Mouse (Mus musculus): ENCODE results near the gene Tab2. TPM values are rescaled to one million over a fixed set of nuclear protein-coding genes. Genes with fewer than 3 reads are reported as not detected.

Tab2 gene
- polyA plus RNA-seq, 1 experiment, result 39.3 TPM

- peak; percentile 30 to 49 for DNase-seq
- WGBS, result 23% methylated on average over 50 of the region's 50 CpGs
- TF ChIP-seq POLR2A (IDR thresholded peaks at IDR 0.05; ENCODE audit: borderline replicate concordance, insufficient read depth, low read length) (no peak), CTCF (IDR thresholded peaks at IDR 0.05; ENCODE audit: borderline replicate concordance, insufficient read depth, low read depth, low read length) (no peak)
- Histone ChIP-seq H3K4me1 (ENCODE audit: control insufficient read depth, insufficient read depth, low read length) (no peaks in the 10 kb centered on the region), H3K27me3 (ENCODE audit: control insufficient read depth, insufficient read depth, low read length) (no peaks in the 10 kb centered on the region; the same call in 1 of the 2 replicates), H3K27ac (ENCODE audit: insufficient read depth, low read length) (no peak overlapping the region), H3K4me3 (replicated peaks; ENCODE audit: insufficient read depth, low read depth, low read length) (peak overlapping the region; percentile 16)
These were observed 89.0 kb downstream of the Tab2 start for GRCm38 (mm10) chr10:7866762-7867665.

GRCm38 (mm10) chr10:7864806-7865205 lies 91.2 kb downstream of the Tab2 start:
- H3K27me3 ChIP-seq (ENCODE audit: control insufficient read depth, insufficient read depth, low read length), result no peaks in the 10 kb centered on the region; the same call in 1 of the 2 replicates
- no peak for TF ChIP-seq CTCF (IDR thresholded peaks at IDR 0.05; ENCODE audit: borderline replicate concordance, insufficient read depth, low read depth, low read length)
- no peak for TF ChIP-seq POLR2A (IDR thresholded peaks at IDR 0.05; ENCODE audit: borderline replicate concordance, insufficient read depth, low read length)
- no peaks in the 10 kb centered on the region for H3K4me1 ChIP-seq (ENCODE audit: control insufficient read depth, insufficient read depth, low read length)
- H3K27ac ChIP-seq (ENCODE audit: insufficient read depth, low read length), result no peak overlapping the region
- no peak for DNase-seq
- no peak overlapping the region for H3K4me3 ChIP-seq (replicated peaks; ENCODE audit: insufficient read depth, low read depth, low read length)
- 29% methylated on average over 3 of the region's 3 CpGs for WGBS

- H3K27me3 ChIP-seq (ENCODE audit: control insufficient read depth, insufficient read depth, low read length), result no peaks in the 10 kb centered on the region; the same call in 1 of the 2 replicates
- TF ChIP-seq POLR2A (IDR thresholded peaks at IDR 0.05; ENCODE audit: borderline replicate concordance, insufficient read depth, low read length), result no peak
- WGBS, result 49% methylated on average over 6 of the region's 6 CpGs
- no peak overlapping the region for H3K4me3 ChIP-seq (replicated peaks; ENCODE audit: insufficient read depth, low read depth, low read length)
- no peak overlapping the region for H3K27ac ChIP-seq (ENCODE audit: insufficient read depth, low read length)
- no peaks in the 10 kb centered on the region for H3K4me1 ChIP-seq (ENCODE audit: control insufficient read depth, insufficient read depth, low read length)
- no peak for DNase-seq
These were observed 91.8 kb downstream of the Tab2 start for GRCm38 (mm10) chr10:7864184-7864583.

GRCm38 (mm10) chr10:7863411-7863810 lies 92.6 kb downstream of the Tab2 start:
- TF ChIP-seq CTCF (IDR thresholded peaks at IDR 0.05; ENCODE audit: borderline replicate concordance, insufficient read depth, low read depth, low read length) (no peak), POLR2A (IDR thresholded peaks at IDR 0.05; ENCODE audit: borderline replicate concordance, insufficient read depth, low read length) (no peak)
- H3K4me1 ChIP-seq (ENCODE audit: control insufficient read depth, insufficient read depth, low read length), result no peaks in the 10 kb centered on the region
- DNase-seq, result no peak
- H3K27ac ChIP-seq (ENCODE audit: insufficient read depth, low read length), result no peak overlapping the region
- WGBS, result 83% methylated on average over 6 of the region's 6 CpGs
- no peak overlapping the region for H3K4me3 ChIP-seq (replicated peaks; ENCODE audit: insufficient read depth, low read depth, low read length)
- H3K27me3 ChIP-seq (ENCODE audit: control insufficient read depth, insufficient read depth, low read length), result no peaks in the 10 kb centered on the region; the same call in 1 of the 2 replicates

- Histone ChIP-seq H3K4me1 (ENCODE audit: control insufficient read depth, insufficient read depth, low read length) (no peaks in the 10 kb centered on the region), H3K27ac (ENCODE audit: insufficient read depth, low read length) (no peak overlapping the region), H3K27me3 (ENCODE audit: control insufficient read depth, insufficient read depth, low read length) (no peaks in the 10 kb centered on the region; the same call in 1 of the 2 replicates), H3K4me3 (replicated peaks; ENCODE audit: insufficient read depth, low read depth, low read length) (no peak overlapping the region)
- no peak for DNase-seq
- TF ChIP-seq POLR2A (IDR thresholded peaks at IDR 0.05; ENCODE audit: borderline replicate concordance, insufficient read depth, low read length) (no peak), CTCF (IDR thresholded peaks at IDR 0.05; ENCODE audit: borderline replicate concordance, insufficient read depth, low read depth, low read length) (no peak)
- 54% methylated on average over 25 of the region's 25 CpGs for whole genome bisulfite sequencing
These were observed 93.9 kb downstream of the Tab2 start for GRCm38 (mm10) chr10:7861937-7862657.

GRCm38 (mm10) chr10:7861259-7861936 lies 94.6 kb downstream of the Tab2 start:
- WGBS, result 30% methylated on average over 14 of the region's 14 CpGs

GRCm38 (mm10) chr10:7860494-7860893 lies 95.5 kb downstream of the Tab2 start:
- no peak overlapping the region for H3K4me3 ChIP-seq (replicated peaks; ENCODE audit: insufficient read depth, low read depth, low read length)
- WGBS, result 92% methylated on average over 7 of the region's 7 CpGs
- no peak overlapping the region for H3K27ac ChIP-seq (ENCODE audit: insufficient read depth, low read length)
- DNase-seq, result no peak
- TF ChIP-seq CTCF (IDR thresholded peaks at IDR 0.05; ENCODE audit: borderline replicate concordance, insufficient read depth, low read depth, low read length) (no peak), POLR2A (IDR thresholded peaks at IDR 0.05; ENCODE audit: borderline replicate concordance, insufficient read depth, low read length) (no peak)
- no peaks in the 10 kb centered on the region for H3K27me3 ChIP-seq (ENCODE audit: control insufficient read depth, insufficient read depth, low read length)
- H3K4me1 ChIP-seq (ENCODE audit: control insufficient read depth, insufficient read depth, low read length), result no peaks in the 10 kb centered on the region

More at GRCm38 (mm10) chr10:7861259-7861936, 94.6 kb downstream of the Tab2 start:
- TF ChIP-seq CTCF (IDR thresholded peaks at IDR 0.05; ENCODE audit: borderline replicate concordance, insufficient read depth, low read depth, low read length) (no peak), POLR2A (IDR thresholded peaks at IDR 0.05; ENCODE audit: borderline replicate concordance, insufficient read depth, low read length) (no peak)
- Histone ChIP-seq H3K27ac (ENCODE audit: insufficient read depth, low read length) (no peak overlapping the region), H3K4me1 (ENCODE audit: control insufficient read depth, insufficient read depth, low read length) (no peaks in the 10 kb centered on the region), H3K4me3 (replicated peaks; ENCODE audit: insufficient read depth, low read depth, low read length) (no peak overlapping the region), H3K27me3 (ENCODE audit: control insufficient read depth, insufficient read depth, low read length) (no peaks in the 10 kb centered on the region)
- DNase-seq, result peak in 1 of 2 experiments; percentile 20

Other genes starting within 250 kb of the Tab2 start
- gene Katna1, start 230.2 kb downstream of the Tab2 start, polyA plus RNA-seq (2012; rRNA removed), result 12.5 and 13.8 TPM in 2 replicates
- 27.6 and 34.1 TPM in 2 replicates for gene Ginm1, start 163.4 kb downstream of the Tab2 start, polyA plus RNA-seq (2012; rRNA removed)
- gene Ppil4, start 163.3 kb downstream of the Tab2 start, polyA plus RNA-seq (2012; rRNA removed), result 22.3 and 23.1 TPM in 2 replicates
- gene Zc3h12d, start 123.8 kb downstream of the Tab2 start, polyA plus RNA-seq (2012; rRNA removed), result 0.11 and 0.13 TPM in 2 replicates